Mouse (Mus musculus): ENCODE measurements at regions not wholly inside any gene's neighbourhood (a gene's known extent, or its start where the extent isn't known, plus 50 kb on each side); places are given as distances from the start of the nearest gene placed in this dataset.
A peak's percentile ranks its signal among the peaks of the same experiment; 100 is the strongest.

GRCm38 (mm10) chr15:56136420-56136970 lies 1340.9 kb downstream of the Slc22a22 start:
- no peak for DNase-seq

- no peak for DNase-seq
Measured at GRCm38 (mm10) chr15:56128029-56128428, 1349.4 kb downstream of the Slc22a22 start.

GRCm38 (mm10) chr15:56119287-56120065 lies 1357.9 kb downstream of the Slc22a22 start:
- no peak for DNase-seq

- DNase-seq = no peak
Measured at GRCm38 (mm10) chr15:56108313-56108712, 1369.1 kb downstream of the Slc22a22 start.

GRCm38 (mm10) chr15:56107719-56108118 lies 1369.7 kb downstream of the Slc22a22 start:
- DNase-seq = no peak

GRCm38 (mm10) chr15:56100133-56100735 lies 1377.2 kb downstream of the Slc22a22 start:
- no peak for DNase-seq

- no peak for DNase-seq
Measured at GRCm38 (mm10) chr15:56077838-56078567, 1399.4 kb downstream of the Slc22a22 start.

- no peak for DNase-seq
Measured at GRCm38 (mm10) chr15:56077081-56077480, 1400.3 kb downstream of the Slc22a22 start.

GRCm38 (mm10) chr15:56076680-56077079 lies 1400.7 kb downstream of the Slc22a22 start:
- no peak for DNase-seq

GRCm38 (mm10) chr15:56069511-56069910 lies 1407.9 kb downstream of the Slc22a22 start:
- no peak for DNase-seq

- DNase-seq = no peak
Measured at GRCm38 (mm10) chr15:56067214-56067613, 1410.2 kb downstream of the Slc22a22 start.

GRCm38 (mm10) chr15:56066540-56066939 lies 1410.9 kb downstream of the Slc22a22 start:
- DNase-seq = no peak

GRCm38 (mm10) chr15:56065872-56066534 lies 1411.4 kb downstream of the Slc22a22 start:
- no peak for DNase-seq

GRCm38 (mm10) chr15:56062576-56062975 lies 1414.8 kb downstream of the Slc22a22 start:
- no peak for DNase-seq

- no peak for DNase-seq
Measured at GRCm38 (mm10) chr15:56061326-56061725, 1416.1 kb downstream of the Slc22a22 start.

- no peak for DNase-seq
Measured at GRCm38 (mm10) chr15:56050716-56051115, 1426.7 kb downstream of the Slc22a22 start.

GRCm38 (mm10) chr15:56047832-56048231 lies 1429.6 kb downstream of the Slc22a22 start:
- no peak for DNase-seq

GRCm38 (mm10) chr15:56046679-56047532 lies 1430.5 kb downstream of the Slc22a22 start:
- peak; percentile 61 for DNase-seq

- DNase-seq = no peak
Measured at GRCm38 (mm10) chr15:56045510-56046245, 1431.7 kb downstream of the Slc22a22 start.

- no peak for DNase-seq
Measured at GRCm38 (mm10) chr15:56043282-56043681, 1434.1 kb downstream of the Slc22a22 start.

GRCm38 (mm10) chr15:56042449-56042848 lies 1435.0 kb downstream of the Slc22a22 start:
- DNase-seq = no peak

Measured in thymus, postnatal 25 days (tissue).